ENCODE assay signal across 38 mouse cellular contexts in genomic region chr2:91627486-91627885, GRCm38 (mm10). TPM values are rescaled to one million over a fixed set of nuclear protein-coding genes. Genes with fewer than 3 reads are reported as not detected.
"Had no signal": no experiment of that assay in that cellular context is flagged by ENCODE, and none has a peak within 500 bp of the region (broad histone marks: within the 10 kb centered on the region; RNA-seq: fewer than 3 reads in every experiment).

No protein-coding gene starts in this region.

- ATAC-seq: hindbrain, embryonic 16.5 days; hindbrain, postnatal 0 days; inflammation-experienced regulatory T-cells, adult 6 months; intestine, embryonic 15.5 days; intestine, embryonic 16.5 days; intestine, postnatal 0 days had no signal

- H3K27ac ChIP-seq: heart, embryonic 13.5 days; heart, embryonic 15.5 days; hindbrain, embryonic 10.5 days; hindbrain, embryonic 12.5 days; hindbrain, embryonic 13.5 days; hindbrain, embryonic 14.5 days; hindbrain, embryonic 15.5 days; hindbrain, postnatal 0 days; intestine, embryonic 15.5 days; kidney, embryonic 15.5 days; kidney, postnatal 0 days; layer of hippocampus, adult 2 months; left cerebral cortex, adult 2 months had no signal

- H3K4me3 ChIP-seq: heart, embryonic 12.5 days; heart, embryonic 13.5 days; heart, embryonic 15.5 days; hindbrain, embryonic 10.5 days; hindbrain, embryonic 12.5 days; hindbrain, embryonic 13.5 days; hindbrain, embryonic 15.5 days; intestine, embryonic 15.5 days; kidney, embryonic 15.5 days; layer of hippocampus, adult 2 months; left cerebral cortex, adult 2 months had no signal

- H3K4me1 ChIP-seq: heart, embryonic 12.5 days; heart, embryonic 13.5 days; heart, embryonic 15.5 days; hindbrain, embryonic 10.5 days; hindbrain, embryonic 12.5 days; hindbrain, embryonic 13.5 days; hindbrain, embryonic 15.5 days; intestine, embryonic 15.5 days; kidney, embryonic 15.5 days had no signal

- H3K9me3 ChIP-seq: heart, embryonic 12.5 days; heart, embryonic 13.5 days; heart, embryonic 15.5 days; hindbrain, embryonic 10.5 days; hindbrain, embryonic 12.5 days; hindbrain, embryonic 13.5 days; hindbrain, embryonic 15.5 days; intestine, embryonic 15.5 days; kidney, embryonic 15.5 days had no signal

- H3K4me2 ChIP-seq: heart, embryonic 11.5 days; heart, embryonic 12.5 days; heart, embryonic 13.5 days; heart, embryonic 15.5 days; hindbrain, embryonic 12.5 days; hindbrain, embryonic 13.5 days; hindbrain, embryonic 14.5 days; hindbrain, embryonic 15.5 days; intestine, embryonic 15.5 days; kidney, embryonic 15.5 days had no signal

- H3K27me3 ChIP-seq: heart, embryonic 12.5 days; heart, embryonic 13.5 days; heart, embryonic 15.5 days; hindbrain, embryonic 12.5 days; hindbrain, embryonic 13.5 days; hindbrain, embryonic 15.5 days; intestine, embryonic 15.5 days; kidney, embryonic 15.5 days had no signal

- H3K9ac ChIP-seq: heart, embryonic 12.5 days; heart, embryonic 13.5 days; heart, embryonic 15.5 days; hindbrain, embryonic 12.5 days; hindbrain, embryonic 13.5 days; hindbrain, embryonic 14.5 days; hindbrain, embryonic 15.5 days; intestine, embryonic 15.5 days; kidney, embryonic 15.5 days had no signal

- DNase-seq: heart, postnatal 10 days; heart, postnatal 14 days; heart, postnatal 4 days; kidney, adult 11 months; kidney, adult 18-20 months; kidney, adult 2 months; kidney, adult 8-10 months; kidney, adult 9 months; kidney, postnatal 10 days; kidney, postnatal 14 days; kidney, postnatal 25 days; kidney, postnatal 36 days; kidney, postnatal 4 days; layer of hippocampus, adult 9-11 months; layer of hippocampus, postnatal 36 days had no signal

RNA-seq across cellular contexts. Expression of gene F2, which starts 8.7 kb away (rescaled TPM):
- total RNA-seq: heart, postnatal 25 days; hindbrain, postnatal 0 days; layer of hippocampus, adult 18-20 months; layer of hippocampus, postnatal 25 days had no signal
- polyA plus RNA-seq: hindbrain, embryonic 13.5 days; hindbrain, postnatal 0 days; kidney, embryonic 14.5 days had no signal
